Mouse (Mus musculus): Measurements from ENCODE around the gene Hpse. TPM values are rescaled to one million over a fixed set of nuclear protein-coding genes. Genes with fewer than 3 reads are reported as not detected.

Gene Hpse
- total and polyA plus RNA-seq, 3 experiments = not detected

GRCm38 (mm10) chr5:100671897-100672296, 47.6 kb downstream of the Hpse start:
- TF ChIP-seq CTCF (IDR thresholded peaks at IDR 0.05; ENCODE audit: low read depth, low read length) (no peak), POLR2AphosphoS5 (IDR thresholded peaks at IDR 0.05; ENCODE audit: insufficient replicate concordance, low read depth, low read length) (no peak), GATA1 (IDR thresholded peaks at IDR 0.05; ENCODE audit: borderline replicate concordance, low read length) (no peak), TAL1 (conservative IDR thresholded peaks at IDR 0.05; ENCODE audit: low read depth, low read length) (no peak), GATA2 (IDR thresholded peaks at IDR 0.05; ENCODE audit: borderline replicate concordance, low read depth, low read length) (no peak)
- DNase-seq (ENCODE audit: low spot score) (no peak), ATAC-seq (ENCODE audit: extremely low read depth, insufficient number of reproducible peaks, low FRiP score, poor library complexity, severe bottlenecking) (no peak)
- Histone ChIP-seq H3K4me3 (ENCODE audit: low read depth, low read length) (no peak overlapping the region), H3K27me3 (ENCODE audit: insufficient read depth, low read length) (no peaks in the 10 kb centered on the region; the same call in 1 of the 2 replicates), H3K36me3 (replicated peaks) (peaks cover 53% of the 10 kb centered on the region), H3K4me1 (ENCODE audit: insufficient read depth, low read depth, low read length) (peaks cover 41% of the 10 kb centered on the region), H3K9me3 (replicated peaks) (no peaks in the 10 kb centered on the region)

GRCm38 (mm10) chr5:100671398-100671797, 48.1 kb downstream of the Hpse start:
- H3K4me3 ChIP-seq (ENCODE audit: low read depth, low read length) = no peak overlapping the region
- ATAC-seq (ENCODE audit: extremely low read depth, insufficient number of reproducible peaks, low FRiP score, poor library complexity, severe bottlenecking) (peak; percentile 30; the same call in 1 of the 2 replicates), DNase-seq (ENCODE audit: low spot score) (no peak)
- H3K9me3 ChIP-seq (replicated peaks) = no peaks in the 10 kb centered on the region
- H3K27me3 ChIP-seq (ENCODE audit: insufficient read depth, low read length) = no peaks in the 10 kb centered on the region; the same call in 1 of the 2 replicates
- TF ChIP-seq TAL1 (conservative IDR thresholded peaks at IDR 0.05; ENCODE audit: low read depth, low read length) = no peak
- no peak for TF ChIP-seq GATA2 (IDR thresholded peaks at IDR 0.05; ENCODE audit: borderline replicate concordance, low read depth, low read length)
- TF ChIP-seq GATA1 (IDR thresholded peaks at IDR 0.05; ENCODE audit: borderline replicate concordance, low read length) = no peak
- no peak for TF ChIP-seq POLR2AphosphoS5 (IDR thresholded peaks at IDR 0.05; ENCODE audit: insufficient replicate concordance, low read depth, low read length)
- TF ChIP-seq CTCF (IDR thresholded peaks at IDR 0.05; ENCODE audit: low read depth, low read length) = peak; percentile 53
- peaks cover 41% of the 10 kb centered on the region for H3K4me1 ChIP-seq (ENCODE audit: insufficient read depth, low read depth, low read length)
- H3K36me3 ChIP-seq (replicated peaks) = peaks cover 56% of the 10 kb centered on the region

GRCm38 (mm10) chr5:100666965-100667364, 52.6 kb downstream of the Hpse start:
- peaks cover 32% of the 10 kb centered on the region for H3K4me1 ChIP-seq (ENCODE audit: insufficient read depth, low read depth, low read length)
- peaks cover 93% of the 10 kb centered on the region for H3K36me3 ChIP-seq (replicated peaks)

GRCm38 (mm10) chr5:100663854-100664253, 55.7 kb downstream of the Hpse start:
- no peak for TF ChIP-seq TAL1 (conservative IDR thresholded peaks at IDR 0.05; ENCODE audit: low read depth, low read length)
- no peak for TF ChIP-seq GATA2 (IDR thresholded peaks at IDR 0.05; ENCODE audit: borderline replicate concordance, low read depth, low read length)
- TF ChIP-seq GATA1 (IDR thresholded peaks at IDR 0.05; ENCODE audit: borderline replicate concordance, low read length) = no peak
- TF ChIP-seq CTCF (IDR thresholded peaks at IDR 0.05; ENCODE audit: low read depth, low read length) = peak; percentile 51
- TF ChIP-seq POLR2AphosphoS5 (IDR thresholded peaks at IDR 0.05; ENCODE audit: insufficient replicate concordance, low read depth, low read length) = no peak
- Histone ChIP-seq H3K9me3 (replicated peaks) (no peaks in the 10 kb centered on the region), H3K4me3 (ENCODE audit: low read depth, low read length) (no peak overlapping the region), H3K27me3 (ENCODE audit: insufficient read depth, low read length) (no peaks in the 10 kb centered on the region), H3K36me3 (replicated peaks) (peaks cover 97% of the 10 kb centered on the region), H3K4me1 (ENCODE audit: insufficient read depth, low read depth, low read length) (peaks cover 16% of the 10 kb centered on the region)
- no peak for DNase-seq (ENCODE audit: low spot score)
- peak; percentile 65 for ATAC-seq (ENCODE audit: extremely low read depth, insufficient number of reproducible peaks, low FRiP score, poor library complexity, severe bottlenecking)

More at GRCm38 (mm10) chr5:100666965-100667364, 52.6 kb downstream of the Hpse start:
- DNase-seq (ENCODE audit: low spot score) (no peak), ATAC-seq (ENCODE audit: extremely low read depth, insufficient number of reproducible peaks, low FRiP score, poor library complexity, severe bottlenecking) (no peak)
- TF ChIP-seq TAL1 (conservative IDR thresholded peaks at IDR 0.05; ENCODE audit: low read depth, low read length) (no peak), GATA2 (IDR thresholded peaks at IDR 0.05; ENCODE audit: borderline replicate concordance, low read depth, low read length) (no peak), CTCF (IDR thresholded peaks at IDR 0.05; ENCODE audit: low read depth, low read length) (no peak), GATA1 (IDR thresholded peaks at IDR 0.05; ENCODE audit: borderline replicate concordance, low read length) (no peak)
- no peak overlapping the region for H3K4me3 ChIP-seq (ENCODE audit: low read depth, low read length)
- H3K9me3 ChIP-seq (replicated peaks) = no peaks in the 10 kb centered on the region
- H3K27me3 ChIP-seq (ENCODE audit: insufficient read depth, low read length) = no peaks in the 10 kb centered on the region

GRCm38 (mm10) chr5:100663011-100663410, 56.5 kb downstream of the Hpse start:
- Histone ChIP-seq H3K9me3 (replicated peaks) (no peaks in the 10 kb centered on the region), H3K36me3 (replicated peaks) (peaks cover 97% of the 10 kb centered on the region), H3K27me3 (ENCODE audit: insufficient read depth, low read length) (no peaks in the 10 kb centered on the region), H3K4me3 (ENCODE audit: low read depth, low read length) (no peak overlapping the region), H3K4me1 (ENCODE audit: insufficient read depth, low read depth, low read length) (peaks cover 16% of the 10 kb centered on the region)
- DNase-seq (ENCODE audit: low spot score) (no peak), ATAC-seq (ENCODE audit: extremely low read depth, insufficient number of reproducible peaks, low FRiP score, poor library complexity, severe bottlenecking) (no peak)
- no peak for TF ChIP-seq POLR2AphosphoS5 (IDR thresholded peaks at IDR 0.05; ENCODE audit: insufficient replicate concordance, low read depth, low read length)
- no peak for TF ChIP-seq GATA2 (IDR thresholded peaks at IDR 0.05; ENCODE audit: borderline replicate concordance, low read depth, low read length)
- TF ChIP-seq TAL1 (conservative IDR thresholded peaks at IDR 0.05; ENCODE audit: low read depth, low read length) = no peak
- no peak for TF ChIP-seq CTCF (IDR thresholded peaks at IDR 0.05; ENCODE audit: low read depth, low read length)
- no peak for TF ChIP-seq GATA1 (IDR thresholded peaks at IDR 0.05; ENCODE audit: borderline replicate concordance, low read length)

- Histone ChIP-seq H3K4me3 (ENCODE audit: low read depth, low read length) (no peak overlapping the region), H3K27me3 (ENCODE audit: insufficient read depth, low read length) (no peaks in the 10 kb centered on the region), H3K36me3 (replicated peaks) (peaks cover 97% of the 10 kb centered on the region), H3K9me3 (replicated peaks) (no peaks in the 10 kb centered on the region), H3K4me1 (ENCODE audit: insufficient read depth, low read depth, low read length) (peaks cover 17% of the 10 kb centered on the region)
- TF ChIP-seq TAL1 (conservative IDR thresholded peaks at IDR 0.05; ENCODE audit: low read depth, low read length) (no peak), GATA2 (IDR thresholded peaks at IDR 0.05; ENCODE audit: borderline replicate concordance, low read depth, low read length) (no peak), GATA1 (IDR thresholded peaks at IDR 0.05; ENCODE audit: borderline replicate concordance, low read length) (no peak), POLR2AphosphoS5 (IDR thresholded peaks at IDR 0.05; ENCODE audit: insufficient replicate concordance, low read depth, low read length) (no peak), CTCF (IDR thresholded peaks at IDR 0.05; ENCODE audit: low read depth, low read length) (no peak)
- DNase-seq (ENCODE audit: low spot score) = no peak
- no peak for ATAC-seq (ENCODE audit: extremely low read depth, insufficient number of reproducible peaks, low FRiP score, poor library complexity, severe bottlenecking)
Observed at GRCm38 (mm10) chr5:100658460-100658859, 61.1 kb downstream of the Hpse start.

All from G1E (cell line).